Mouse (Mus musculus) heart, postnatal 0 days (tissue): ENCODE results near the gene Ankrd28. TPM values are rescaled to one million over a fixed set of nuclear protein-coding genes. Genes with fewer than 3 reads are reported as not detected.

ENCODE experiments used
- ATAC-seq: fragments of 200-750 bp; cut with Nextera tagmentation; 2 replicates; pipeline ENCODE4 v1.8.0; 2017; ENCODE audit warnings: low read depth, moderate number of reproducible peaks, moderate library complexity; ENCODE audit not compliant: insufficient read depth
- DNase-seq: peaks from one replicate; pipeline ENCODE4 v3.0.0-alpha.2; 2016; ENCODE audit warnings: low spot score
- H3K27ac ChIP-seq: fragments of 300-500 bp; sonication (generic); 2 replicates; pipeline ENCODE4 v1.5.1; 2014; ENCODE audit warnings: low read depth, mild to moderate bottlenecking
- H3K27me3 ChIP-seq: fragments of 300-500 bp; sonication (generic); 2 replicates; pipeline ENCODE4 v1.6.1; 2014; ENCODE audit warnings: low read length, mixed read lengths; ENCODE audit not compliant: control insufficient read depth, insufficient read depth
- H3K36me3 ChIP-seq: fragments of 300-500 bp; sonication (generic); replicated peaks from 2 replicates; pipeline ENCODE4 v1.6.1; 2014; ENCODE audit warnings: low read length, mixed read lengths; ENCODE audit not compliant: control insufficient read depth, insufficient read depth
- H3K4me1 ChIP-seq: fragments of 300-500 bp; sonication (generic); 2 replicates; pipeline ENCODE4 v1.6.1; 2014; ENCODE audit warnings: antibody characterized with exemption; ENCODE audit not compliant: control insufficient read depth, insufficient read depth
- H3K4me2 ChIP-seq: fragments of 300-500 bp; sonication (generic); 2 replicates; pipeline ENCODE4 v1.6.1; 2014; ENCODE audit warnings: low read depth, mild to moderate bottlenecking, low read length, moderate library complexity
- H3K4me3 ChIP-seq: fragments of 300-500 bp; sonication (generic); 2 replicates; pipeline ENCODE4 v1.5.1; 2014; ENCODE audit warnings: low read depth, low read length
- H3K9ac ChIP-seq: fragments of 300-500 bp; sonication (generic); replicated peaks from 2 replicates; pipeline ENCODE4 v1.6.1; 2014; ENCODE audit warnings: low read depth, low read length, mixed read lengths
- H3K9me3 ChIP-seq: fragments of 300-500 bp; sonication (generic); replicated peaks from 2 replicates; pipeline ENCODE4 v1.6.1; 2016; ENCODE audit warnings: low read length; ENCODE audit not compliant: control insufficient read depth
- CTCF ChIP-seq: IDR thresholded peaks from 2 replicates; pipeline ENCODE4 v1.5.1; 2016; ENCODE audit warnings: antibody characterized with exemption, control low read depth, low read depth
- EP300 ChIP-seq: IDR thresholded peaks from 2 replicates; pipeline ENCODE4 v1.6.1; 2016; ENCODE audit warnings: antibody characterized with exemption, low read depth
- WGBS: fragments of 180-500 bp; shearing (Covaris S2); extraction: QIAGEN DNeasy Blood & Tissue Kit; methylation state at CpG from one replicate; pipeline ENCODE4 v1.1.7; 2014; 5-methylcytosine and 5-hydroxymethylcytosine counted together
- polyA plus RNA-seq: library from polyadenylated mRNA; unstranded; fragments of >200 nt; fragmentation: Nextera tagmentation; extraction: Ambion mirVana; gene quantifications from 2 replicates; pipeline ENCODE4 v1.2.1, GENCODE M21; 2015
- total RNA-seq: library from RNA; depleted of rRNA; stranded (reverse); fragments of >200 nt; gene quantifications from 2 replicates; pipeline ENCODE4 v1.2.3, GENCODE M21; 2014; ENCODE audit warnings: low replicate concordance

The Ankrd28 gene
- total and polyA plus RNA-seq, 2 experiments from 2014 or later: 4.5 to 17.7 TPM

- TF ChIP-seq CTCF (no peak), EP300 (no peak)
- DNase-seq (no peak), ATAC-seq (no peak)
- H3K4me1 ChIP-seq: peaks cover 4% of the 10 kb centered on the region
- no peaks in the 10 kb centered on the region for H3K27me3 ChIP-seq
- 48% methylated on average over 4 of the region's 4 CpGs for WGBS
- H3K4me2 ChIP-seq: no peak overlapping the region
- H3K36me3 ChIP-seq: no peaks in the 10 kb centered on the region
- no peak overlapping the region for H3K27ac ChIP-seq
- H3K9ac ChIP-seq: no peak overlapping the region
- peaks cover 9% of the 10 kb centered on the region for H3K9me3 ChIP-seq
- H3K4me3 ChIP-seq: no peak overlapping the region
Observed at GRCm38 (mm10) chr14:31832022-31832421, 1.6 kb upstream of the Ankrd28 start.

DNA sequence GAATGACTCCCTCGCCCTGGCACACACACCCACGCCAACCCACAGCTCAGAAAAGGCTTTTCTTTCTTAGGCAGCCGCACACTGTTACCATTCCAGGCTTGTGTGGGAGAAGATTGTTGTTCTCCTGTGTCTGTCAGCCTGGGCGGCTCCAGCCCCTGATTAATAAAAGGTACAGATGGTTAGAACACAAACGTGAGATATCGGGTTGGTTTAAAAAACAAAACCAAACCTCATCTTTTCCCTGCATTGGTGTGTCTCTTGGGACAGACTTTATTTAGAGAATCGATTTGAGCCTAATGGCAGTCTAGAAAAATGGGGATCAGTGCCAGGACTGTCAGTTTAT lies 890 bp upstream of the Ankrd28 start:
- Histone ChIP-seq H3K4me2 (peak overlapping the region; percentile 98), H3K27ac (peak overlapping the region; percentile 94; the same call in 1 of the 2 replicates), H3K27me3 (no peaks in the 10 kb centered on the region), H3K4me3 (peak overlapping the region; percentile 96), H3K9ac (peak overlapping the region; percentile 83), H3K4me1 (peaks cover 4% of the 10 kb centered on the region), H3K9me3 (peaks cover 3% of the 10 kb centered on the region; the same call in 1 of the 2 replicates), H3K36me3 (no peaks in the 10 kb centered on the region)
- ATAC-seq: no peak
- no peak for DNase-seq
- 7% methylated on average over 7 of the region's 7 CpGs for WGBS
- no peak for TF ChIP-seq EP300
- TF ChIP-seq CTCF: no peak

DNA sequence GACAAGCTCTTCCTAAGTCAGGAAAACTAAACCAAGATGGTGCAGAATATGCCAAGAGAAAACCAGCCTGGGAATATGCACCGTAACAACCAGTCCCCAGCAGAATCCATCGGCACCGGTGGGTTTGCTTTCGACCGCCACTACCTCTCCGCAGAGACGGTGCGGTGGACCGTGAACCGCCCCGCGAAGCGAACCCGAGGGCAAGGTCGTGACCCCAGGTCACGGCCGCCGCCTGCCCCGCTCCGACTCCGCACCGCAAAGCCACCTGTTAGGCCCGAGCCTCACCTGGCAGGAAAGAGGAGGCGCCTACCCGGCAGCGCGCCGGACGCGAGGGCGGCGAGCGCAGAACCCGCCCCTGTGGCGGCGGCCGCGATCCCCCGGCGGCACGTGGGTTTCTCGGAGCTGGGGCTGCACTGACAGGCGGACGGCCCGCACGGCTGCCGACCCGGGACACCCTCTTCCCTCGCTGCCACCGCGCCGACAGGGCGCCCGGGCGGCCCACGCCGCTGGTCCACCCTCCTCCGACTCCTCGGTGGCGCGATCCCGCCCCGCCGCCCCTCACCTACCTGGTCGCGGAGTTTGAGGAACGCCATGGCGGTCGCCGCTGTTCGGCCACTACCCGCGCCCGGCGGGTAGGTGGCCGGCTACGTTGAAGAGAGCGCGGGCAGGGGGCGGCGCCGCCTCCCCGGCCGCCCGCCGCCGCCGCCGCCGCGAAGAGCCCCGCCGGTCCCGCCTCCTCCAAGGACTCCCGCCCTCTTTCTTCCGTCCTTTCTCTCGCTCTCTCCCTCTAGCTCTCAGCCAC lies 489 bp downstream of the Ankrd28 start:
- Histone ChIP-seq H3K4me2 (peak overlapping the region; percentile 98), H3K27ac (peak overlapping the region; percentile 94), H3K4me3 (peak overlapping the region; percentile 96), H3K36me3 (no peaks in the 10 kb centered on the region), H3K9me3 (no peaks in the 10 kb centered on the region), H3K4me1 (peaks cover 4% of the 10 kb centered on the region), H3K9ac (peak overlapping the region; percentile 83), H3K27me3 (no peaks in the 10 kb centered on the region)
- under 1% methylated on average over 59 of the region's 97 CpGs for WGBS
- DNase-seq: peak; percentile 32
- peak; percentile 74 for ATAC-seq
- TF ChIP-seq CTCF: no peak
- no peak for TF ChIP-seq EP300

GRCm38 (mm10) chr14:31827221-31827620 lies 3.2 kb downstream of the Ankrd28 start:
- TF ChIP-seq EP300 (no peak), CTCF (no peak)
- Histone ChIP-seq H3K9ac (no peak overlapping the region), H3K27me3 (no peaks in the 10 kb centered on the region), H3K4me1 (peaks cover 4% of the 10 kb centered on the region), H3K4me3 (no peak overlapping the region), H3K36me3 (no peaks in the 10 kb centered on the region), H3K27ac (no peak overlapping the region), H3K9me3 (no peaks in the 10 kb centered on the region), H3K4me2 (no peak overlapping the region)
- DNase-seq (no peak), ATAC-seq (no peak)

- Histone ChIP-seq H3K27me3 (no peaks in the 10 kb centered on the region), H3K4me2 (no peak overlapping the region), H3K27ac (no peak overlapping the region), H3K9me3 (no peaks in the 10 kb centered on the region), H3K4me3 (no peak overlapping the region), H3K9ac (no peak overlapping the region), H3K36me3 (no peaks in the 10 kb centered on the region), H3K4me1 (no peaks in the 10 kb centered on the region)
- DNase-seq (no peak), ATAC-seq (no peak)
- WGBS: 90% methylated on average over 5 of the region's 5 CpGs
- TF ChIP-seq EP300 (no peak), CTCF (no peak)
Observed at GRCm38 (mm10) chr14:31809942-31810341, 20.5 kb downstream of the Ankrd28 start.

GRCm38 (mm10) chr14:31803791-31804190 lies 26.7 kb downstream of the Ankrd28 start:
- no peaks in the 10 kb centered on the region for H3K27me3 ChIP-seq
- no peak overlapping the region for H3K9ac ChIP-seq
- no peak for DNase-seq
- no peaks in the 10 kb centered on the region for H3K4me1 ChIP-seq
- no peak overlapping the region for H3K4me3 ChIP-seq
- WGBS: 37% methylated on average over 2 of the region's 2 CpGs
- H3K4me2 ChIP-seq: no peak overlapping the region
- H3K36me3 ChIP-seq: no peaks in the 10 kb centered on the region
- TF ChIP-seq EP300 (no peak), CTCF (no peak)
- ATAC-seq: 0 out of 2 replicates have a peak, but pooled peaks have one; percentile 30
- no peaks in the 10 kb centered on the region for H3K9me3 ChIP-seq
- no peak overlapping the region for H3K27ac ChIP-seq
